Mouse (Mus musculus) adrenal gland, postnatal 4 days (tissue): ENCODE results near the gene Col15a1. TPM values are rescaled to one million over a fixed set of nuclear protein-coding genes. Genes with fewer than 3 reads are reported as not detected.

Source experiments
- DNase-seq, 2 experiments: peaks; one replicate each; pipeline ENCODE4 v3.0.0; 2021 to 2022; ENCODE audit warnings: low spot score in 2 of 2, mixed read lengths in 2 of 2
- total RNA-seq, 2 experiments: library from RNA; stranded (reverse); gene quantifications; 2 replicates each; pipeline ENCODE4 v1.2.3; 2021

The Col15a1 gene
- total RNA-seq, 2 experiments from 2014 or later, result 80.5 to 89.6 TPM

DNA sequence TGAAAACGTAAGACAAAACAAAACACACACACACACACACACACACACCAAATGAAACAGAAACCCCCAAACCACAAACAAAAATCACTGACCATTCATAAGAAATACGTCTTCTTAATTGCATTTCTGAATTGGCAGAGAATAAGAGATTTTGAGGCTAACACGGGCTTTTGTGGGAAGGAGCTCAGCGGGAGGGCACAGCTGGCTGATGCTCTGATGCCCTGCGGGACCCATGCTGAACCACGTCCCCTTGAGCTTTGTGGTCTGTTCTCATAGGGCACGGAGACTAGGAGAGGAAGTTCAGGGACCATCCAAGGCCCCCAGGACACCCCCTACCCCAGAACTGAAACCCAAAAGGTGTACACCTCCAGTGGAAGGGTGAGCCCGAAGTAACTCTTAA, 134.7 kb downstream of the Col15a1 start:
- DNase-seq, result no peak

DNA sequence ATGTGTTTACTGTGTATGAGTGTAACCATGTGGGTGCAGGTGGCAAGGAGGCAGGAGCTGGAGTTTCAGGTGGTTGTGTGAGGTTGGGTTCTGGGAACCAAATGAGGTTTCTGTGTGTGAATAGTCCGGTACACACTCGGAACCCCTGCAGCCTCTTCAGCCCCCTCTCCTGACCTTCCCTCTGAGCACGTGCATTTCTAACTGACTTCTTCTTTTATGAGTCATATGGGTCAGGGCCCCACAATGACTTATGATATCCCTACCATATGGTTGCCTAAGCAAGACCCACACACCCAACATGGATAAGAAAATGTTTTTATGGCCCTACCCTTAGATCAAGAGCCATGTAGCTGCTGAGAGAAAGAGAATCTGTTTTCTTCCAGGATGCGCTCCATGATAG, 139.1 kb downstream of the Col15a1 start:
- DNase-seq, result no peak

- DNase-seq, result no peak
These were observed 141.8 kb downstream of the Col15a1 start for GRCm38 (mm10) chr4:47349759-47350158.

- peak in 1 of 2 experiments; percentile 21 for DNase-seq
These were observed 143.6 kb downstream of the Col15a1 start for GRCm38 (mm10) chr4:47351386-47352049.

- peak in 1 of 2 experiments; percentile 11 for DNase-seq
These were observed 144.2 kb downstream of the Col15a1 start for GRCm38 (mm10) chr4:47352061-47352661.

DNA sequence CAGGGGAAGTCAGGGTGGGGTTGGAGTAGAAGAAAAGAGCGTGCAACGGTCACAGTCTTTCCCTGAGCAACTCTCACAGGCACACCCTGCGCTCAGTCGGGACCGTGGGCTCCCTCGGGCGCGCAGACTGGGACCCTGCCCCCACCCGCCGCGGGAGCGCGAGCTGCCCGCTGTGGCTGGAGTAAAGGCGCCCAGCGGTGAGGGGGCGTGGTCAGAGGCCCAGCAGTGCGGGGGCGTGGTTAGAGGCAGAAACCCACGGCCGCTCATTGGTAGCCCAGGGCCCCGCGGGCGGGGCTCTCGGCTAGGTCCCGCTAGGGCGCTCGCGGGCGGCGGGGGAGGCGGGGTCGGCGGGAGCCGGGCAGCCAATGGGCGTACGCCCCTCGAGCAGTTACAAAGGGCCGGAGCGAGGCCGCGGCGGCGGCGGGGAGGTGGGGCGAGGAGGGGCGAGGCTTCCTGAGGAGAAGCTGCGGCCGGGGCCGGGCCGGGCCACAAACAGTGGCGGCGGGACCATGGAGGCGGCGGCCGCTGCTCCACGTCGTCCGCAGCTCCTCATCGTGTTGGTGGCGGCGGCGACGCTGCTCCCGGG, 144.9 kb downstream of the Col15a1 start, which contains the start of gene Tgfbr1:
Gene Tgfbr1, plus strand, starts transcription at position 420 of the 586 bp plus-strand sequence.
- DNase-seq, result peak; percentile 98 to 99

DNA sequence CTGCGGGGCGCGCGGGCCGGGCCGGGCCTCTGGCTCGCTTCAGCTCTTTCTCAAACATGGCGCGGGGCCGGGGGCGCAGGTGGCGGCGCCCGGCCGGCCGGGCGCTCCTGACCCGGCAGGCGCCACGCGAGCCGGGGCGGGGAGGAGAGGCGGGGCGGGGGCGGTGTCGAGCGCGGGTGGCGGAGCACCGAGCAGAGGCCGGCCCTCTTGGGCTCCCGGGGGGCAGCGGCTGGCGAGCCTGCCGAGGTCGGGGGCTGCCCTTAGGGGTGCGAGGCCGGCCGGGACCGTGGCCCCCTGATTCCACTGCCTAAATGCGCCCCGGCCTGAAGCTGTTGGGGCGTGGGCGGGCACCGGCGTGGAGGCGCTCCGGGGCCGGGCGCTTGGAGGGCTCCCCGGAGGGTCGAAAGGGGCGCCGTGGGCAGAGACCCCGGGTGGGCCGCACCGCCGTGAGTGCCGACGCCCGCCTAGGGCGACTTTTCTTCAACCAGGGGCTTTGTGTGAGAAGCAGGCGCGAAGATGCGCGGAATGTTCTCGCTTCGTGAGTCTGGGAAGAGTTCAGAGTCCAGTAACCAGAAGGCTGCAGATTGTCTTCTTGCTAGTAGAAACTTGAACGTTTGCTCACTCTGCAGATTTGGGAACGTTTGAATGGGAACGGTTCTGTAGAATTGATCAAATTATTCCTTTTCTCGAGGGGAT, 145.6 kb downstream of the Col15a1 start:
- DNase-seq, result no peak

DNA sequence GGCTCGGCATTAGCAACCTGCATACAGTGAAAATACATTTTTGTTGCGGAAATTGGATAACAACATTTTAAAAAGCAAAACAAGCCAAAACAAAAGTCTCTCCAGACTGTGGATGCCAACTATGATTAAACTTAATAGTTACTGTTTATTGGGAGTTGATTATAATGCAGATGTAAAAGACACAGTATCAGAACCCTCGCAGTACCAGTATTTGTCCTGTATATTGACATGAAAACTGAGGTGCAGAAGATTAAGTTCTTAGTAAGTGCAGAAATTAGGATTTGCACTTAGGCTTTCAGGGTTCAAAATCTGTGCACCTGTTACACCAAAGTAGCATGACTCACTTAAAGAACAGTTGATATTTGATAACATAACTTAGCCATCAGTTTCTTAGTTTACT, 146.3 kb downstream of the Col15a1 start:
- no peak for DNase-seq

DNA sequence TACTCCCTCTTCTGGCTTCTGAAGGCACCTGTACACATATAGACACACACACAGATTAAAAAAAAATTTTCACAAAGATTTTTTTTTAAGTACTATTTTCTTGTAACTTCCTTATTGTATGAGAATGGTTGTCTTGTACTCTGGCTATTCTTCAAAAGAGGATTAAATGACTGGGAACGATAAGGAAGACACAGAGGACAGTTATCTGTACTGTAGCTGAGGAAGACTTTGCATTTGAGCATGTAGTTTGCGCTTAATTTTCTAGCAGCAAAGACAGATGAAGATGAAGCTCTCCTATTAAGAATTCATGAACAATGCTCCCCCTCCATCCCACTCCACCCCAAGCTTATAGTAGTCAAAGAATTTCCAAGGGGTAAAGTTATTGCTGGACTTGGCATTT, 154.7 kb downstream of the Col15a1 start:
- no peak for DNase-seq

Other genes starting within 250 kb of the Col15a1 start
- 1 to 10 TPM; 1.2 to 1.6 TPM for gene Gabbr2, start 216.3 kb upstream of the Col15a1 start, total RNA-seq
- 10 to 100 TPM; 10.6 to 13.1 TPM for gene Anks6, start 150.7 kb upstream of the Col15a1 start, total RNA-seq
- 1 to 10 TPM; 2.1 to 4.0 TPM for gene Galnt12, start 116.3 kb upstream of the Col15a1 start, total RNA-seq
- gene Tgfbr1, start 145.1 kb downstream of the Col15a1 start, total RNA-seq, result 10 to 100 TPM; 38.0 to 44.0 TPM